Mouse (Mus musculus): ENCODE data around the gene Zfp963.

Zfp963 gene

GRCm38 (mm10) chr8:69749544-69750454, at the start of gene Zfp963:
Zfp963 (minus strand) TSS chr8:69749970.
- peak; percentile 82 to 97 for DNase-seq (ENCODE audit: low read depth in 1 of 2, low spot score in 2 of 2)

- no peak for DNase-seq (ENCODE audit: low read depth in 1 of 2, low spot score in 2 of 2)
Measured at GRCm38 (mm10) chr8:69799261-69799660, 49.5 kb upstream of the Zfp963 start.

- DNase-seq (ENCODE audit: low read depth in 1 of 2, low spot score in 2 of 2), result no peak
Measured at GRCm38 (mm10) chr8:69797661-69798060, 47.9 kb upstream of the Zfp963 start.

- DNase-seq (ENCODE audit: low read depth in 1 of 2, low spot score in 2 of 2), result no peak
Measured at GRCm38 (mm10) chr8:69796721-69797345, 47.1 kb upstream of the Zfp963 start.

GRCm38 (mm10) chr8:69794901-69795300, 45.1 kb upstream of the Zfp963 start:
- DNase-seq (ENCODE audit: low read depth in 1 of 2, low spot score in 2 of 2), result no peak

- DNase-seq (ENCODE audit: low read depth in 1 of 2, low spot score in 2 of 2), result no peak
Measured at GRCm38 (mm10) chr8:69794096-69794495, 44.3 kb upstream of the Zfp963 start.

DNA sequence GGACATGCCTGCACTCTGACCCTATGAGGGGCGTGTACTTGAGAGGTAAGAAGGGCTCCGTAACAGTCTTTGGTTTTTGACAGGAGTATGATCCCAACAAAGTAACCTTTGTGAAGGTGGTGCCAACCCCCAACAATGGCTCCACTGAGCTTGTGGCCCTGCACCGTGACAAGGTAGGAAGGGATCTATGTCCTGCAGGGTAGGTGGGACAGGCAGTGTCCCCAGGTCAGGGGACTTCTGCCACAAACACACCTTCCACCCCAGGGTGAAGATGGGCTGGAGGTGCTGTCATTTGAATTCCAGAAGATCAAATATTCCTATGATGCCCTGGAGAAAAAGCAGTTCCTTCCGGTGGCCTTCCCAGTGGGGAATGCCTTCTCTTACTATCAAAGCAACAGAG, 43.9 kb upstream of the Zfp963 start:
- no peak for DNase-seq (ENCODE audit: low read depth in 1 of 2, low spot score in 2 of 2)

GRCm38 (mm10) chr8:69791415-69792068, 41.8 kb upstream of the Zfp963 start:
- no peak for DNase-seq (ENCODE audit: low read depth in 1 of 2, low spot score in 2 of 2)

- DNase-seq (ENCODE audit: low read depth in 1 of 2, low spot score in 2 of 2), result peak; percentile 62 to 74
Measured at GRCm38 (mm10) chr8:69790773-69791367, 41.1 kb upstream of the Zfp963 start, which contains the start of the genes Atp13a1 and Zfp866. Atp13a1 (plus strand) TSS chr8:69791163. Zfp866 (minus strand) TSS chr8:69791178.

DNA sequence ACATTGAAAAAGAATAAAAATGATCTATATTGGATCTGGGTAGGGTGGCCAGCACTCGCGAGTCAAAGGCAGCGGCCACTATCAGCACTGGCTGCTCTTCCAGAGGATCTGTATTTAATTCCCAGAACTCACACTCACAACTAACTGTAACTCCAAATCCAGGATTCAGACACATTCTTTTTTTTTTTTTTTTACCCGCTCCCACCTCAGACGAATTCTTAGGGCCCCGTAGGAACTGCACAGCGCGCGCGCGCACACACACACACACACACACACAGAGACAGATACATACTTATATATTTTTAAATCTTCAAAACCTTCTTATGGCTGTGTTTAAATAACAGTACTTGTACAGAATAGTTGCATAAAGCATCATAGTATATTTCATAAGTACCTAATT, 40.6 kb upstream of the Zfp963 start:
- DNase-seq (ENCODE audit: low read depth in 1 of 2, low spot score in 2 of 2), result no peak

- DNase-seq (ENCODE audit: low read depth in 1 of 2, low spot score in 2 of 2), result no peak
Measured at GRCm38 (mm10) chr8:69789731-69790130, 40.0 kb upstream of the Zfp963 start.

GRCm38 (mm10) chr8:69789105-69789504, 39.3 kb upstream of the Zfp963 start:
- DNase-seq (ENCODE audit: low read depth in 1 of 2, low spot score in 2 of 2), result no peak

DNA sequence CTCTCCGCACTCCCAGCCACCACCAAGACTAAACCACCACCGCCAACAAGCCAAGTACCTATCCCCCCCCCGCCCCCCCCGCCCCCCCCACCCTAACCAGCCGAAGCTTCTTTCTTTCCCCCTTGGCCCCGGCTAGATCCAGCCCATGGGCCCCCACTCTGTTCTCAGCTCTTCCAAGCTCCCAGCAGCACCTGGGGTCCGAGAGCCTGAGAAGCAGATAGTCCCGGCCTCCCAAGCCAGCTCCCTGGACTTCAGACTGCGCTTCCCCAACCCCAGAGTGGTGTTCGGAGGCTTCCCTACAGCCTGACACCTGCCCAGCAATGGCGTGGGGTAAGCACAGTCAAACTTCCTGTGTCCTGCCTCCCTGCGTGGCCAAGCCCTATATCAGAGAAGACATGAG, 27.3 kb upstream of the Zfp963 start:
- no peak for DNase-seq (ENCODE audit: low read depth in 1 of 2, low spot score in 2 of 2)

DNA sequence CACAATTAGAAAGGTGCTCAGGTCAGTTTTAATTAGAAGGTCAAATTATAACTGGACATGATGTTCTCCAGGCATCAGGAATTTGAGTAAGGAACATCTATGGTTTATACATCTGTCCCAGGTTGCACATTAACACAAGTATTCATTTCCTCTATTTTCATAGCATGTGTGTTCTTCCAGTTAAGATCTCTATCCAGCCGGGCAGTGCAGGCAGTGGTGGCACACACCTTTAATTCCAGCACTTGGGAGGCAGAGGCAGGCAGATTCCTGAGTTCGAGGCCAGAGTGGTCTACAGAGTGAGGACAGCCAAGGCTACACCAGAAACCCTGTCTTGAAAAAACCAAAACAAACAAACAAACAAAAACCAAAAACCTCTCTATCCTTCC, 25.4 kb upstream of the Zfp963 start:
- DNase-seq (ENCODE audit: low read depth in 1 of 2, low spot score in 2 of 2), result no peak

DNA sequence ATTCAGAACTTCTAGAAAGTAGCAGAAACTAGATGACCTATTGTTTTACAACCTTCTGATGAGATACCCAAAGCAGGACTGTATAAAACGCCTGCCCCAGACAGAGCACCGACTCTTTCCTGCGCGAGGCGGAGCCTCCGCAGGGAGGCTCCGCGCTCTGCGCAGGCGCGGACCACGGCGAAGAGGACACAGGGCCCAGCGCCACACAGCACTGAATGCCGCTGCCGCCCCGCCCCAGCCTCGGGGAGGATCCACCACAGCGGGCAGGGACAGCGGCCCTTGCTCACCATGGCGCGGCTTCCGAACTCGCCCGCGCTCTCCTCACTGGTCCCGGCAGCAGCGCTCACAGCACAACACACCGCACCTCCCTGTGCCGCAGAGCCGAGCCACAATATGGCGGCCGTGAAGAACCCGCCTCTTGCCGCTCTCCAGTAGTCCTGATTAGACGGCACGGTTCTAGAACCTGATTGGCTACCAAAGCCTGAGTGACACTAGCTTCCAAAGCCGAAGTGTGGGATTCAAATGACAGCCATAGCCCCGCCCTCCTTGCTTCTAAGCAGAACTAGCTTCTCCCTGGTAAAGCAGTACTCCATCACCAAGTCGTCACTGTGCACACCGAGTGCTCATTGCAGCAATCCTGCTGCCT, 24.9 kb upstream of the Zfp963 start, which contains the start of gene Gm20422:
Gm20422 (minus strand) TSS at position 384 of the 646 bp plus-strand sequence.
- DNase-seq (ENCODE audit: low read depth in 1 of 2, low spot score in 2 of 2), result peak; percentile 64 to 79

GRCm38 (mm10) chr8:69772106-69772505, 22.3 kb upstream of the Zfp963 start:
- no peak for DNase-seq (ENCODE audit: low read depth in 1 of 2, low spot score in 2 of 2)

- DNase-seq (ENCODE audit: low read depth in 1 of 2, low spot score in 2 of 2), result no peak
Measured at GRCm38 (mm10) chr8:69771221-69771620, 21.5 kb upstream of the Zfp963 start.

DNA sequence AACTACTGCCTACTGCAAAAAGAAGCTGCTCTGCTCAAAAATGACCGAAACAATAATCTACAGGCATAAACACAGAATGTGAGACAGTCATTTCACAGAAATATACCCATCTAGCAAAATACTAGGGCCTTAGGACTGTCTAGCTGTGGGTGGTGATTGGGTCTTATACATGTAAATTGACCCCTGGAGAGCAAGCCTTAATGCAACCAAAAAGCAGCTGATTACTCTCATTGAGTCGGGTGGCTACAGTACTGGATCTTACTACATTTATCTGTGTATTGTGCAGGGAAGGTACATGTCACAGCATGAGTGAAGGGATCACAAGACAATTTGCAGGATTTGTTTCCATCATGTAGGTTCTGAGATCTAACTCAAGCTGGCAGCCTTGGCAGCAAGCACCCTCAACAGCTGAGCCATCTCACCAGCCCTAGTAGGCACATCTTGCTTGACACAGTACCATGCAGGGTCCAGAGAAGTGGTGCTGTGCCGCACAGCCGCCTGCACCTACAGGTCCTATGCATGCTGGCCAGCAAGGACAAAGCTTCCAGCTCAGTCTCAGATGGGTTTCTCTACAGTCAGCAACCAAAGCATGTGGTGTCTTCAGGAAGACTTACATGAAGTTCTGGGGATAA, 12.2 kb upstream of the Zfp963 start:
- no peak for DNase-seq (ENCODE audit: low read depth in 1 of 2, low spot score in 2 of 2)

- DNase-seq (ENCODE audit: low read depth in 1 of 2, low spot score in 2 of 2), result no peak
Measured at GRCm38 (mm10) chr8:69758316-69758715, 8.5 kb upstream of the Zfp963 start.

DNA sequence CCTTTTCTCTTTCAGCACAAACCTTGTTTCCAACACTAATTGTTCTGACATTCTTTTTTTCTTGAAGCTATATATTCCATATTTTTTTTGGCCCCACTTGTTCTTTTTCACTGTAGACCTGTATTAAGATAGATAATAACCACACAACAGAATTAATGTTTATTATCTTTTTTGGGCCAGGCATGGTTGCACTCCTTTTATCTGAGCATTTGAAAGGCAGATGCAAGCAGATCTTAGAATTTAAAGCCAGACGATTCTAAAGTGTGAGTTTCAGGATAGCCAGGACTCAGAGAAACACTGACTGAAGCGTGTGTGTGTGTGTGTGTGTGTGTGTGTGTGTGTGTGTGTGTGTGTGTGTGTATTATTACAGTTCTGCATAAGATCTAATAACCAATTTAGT, 2.7 kb upstream of the Zfp963 start:
- no peak for DNase-seq (ENCODE audit: low read depth in 1 of 2, low spot score in 2 of 2)
